Mouse (Mus musculus) ES-E14 (cell line): ENCODE results near the gene Arhgef18. TPM values are rescaled to one million over a fixed set of nuclear protein-coding genes. Genes with fewer than 3 reads are reported as not detected.
A peak's percentile ranks its signal among the peaks of the same experiment; 100 is the strongest.

ENCODE experiments used
- DNase-seq: peaks from one replicate; pipeline ENCODE4 v3.0.0-alpha.2; 2013; ENCODE audit warnings: low read depth, low spot score
- H3K27ac ChIP-seq: 2 replicates; pipeline ENCODE4 v1.5.1; 2012; ENCODE audit warnings: low read depth, mild to moderate bottlenecking, low read length, moderate library complexity, mixed read lengths; ENCODE audit not compliant: poor library complexity, insufficient read depth, severe bottlenecking
- H3K36me3 ChIP-seq: 2 replicates; pipeline ENCODE4 v1.6.1; 2012; ENCODE audit warnings: mild to moderate bottlenecking, low read length, moderate library complexity, mixed read lengths; ENCODE audit not compliant: control insufficient read depth, poor library complexity, insufficient read depth, severe bottlenecking
- H3K4me1 ChIP-seq, 2 experiments: fragments of 150-350 bp in 1 of 2; sonication (generic) in 1 of 2; 2 replicates each; pipeline ENCODE4 v1.6.1; 2012; ENCODE audit warnings: low read length in 2 of 2, mild to moderate bottlenecking in 1 of 2, mixed read lengths in 1 of 2; ENCODE audit not compliant: control insufficient read depth in 2 of 2, insufficient read depth in 2 of 2, poor library complexity in 1 of 2
- H3K4me3 ChIP-seq, 2 experiments: fragments of 150-350 bp in 1 of 2; sonication (generic) in 1 of 2; 2 replicates each; pipeline ENCODE4 v1.5.1; 2012; ENCODE audit warnings: low read length in 2 of 2, low read depth in 1 of 2, mild to moderate bottlenecking in 1 of 2, mixed read lengths in 1 of 2; ENCODE audit not compliant: insufficient read depth in 1 of 2, poor library complexity in 1 of 2, severe bottlenecking in 1 of 2
- H3K9ac ChIP-seq: 2 replicates; pipeline ENCODE4 v1.6.1; 2012; ENCODE audit warnings: low read depth, mild to moderate bottlenecking, low read length, mixed read lengths; ENCODE audit not compliant: poor library complexity, insufficient read depth, severe bottlenecking
- H3K9me3 ChIP-seq: fragments of 150-350 bp; sonication (generic); 2 replicates; pipeline ENCODE4 v1.6.1; 2012; ENCODE audit warnings: low read depth, mild to moderate bottlenecking, low read length; ENCODE audit not compliant: control insufficient read depth, insufficient read depth
- CHD2 ChIP-seq: IDR thresholded peaks from 2 replicates; pipeline ENCODE4 v1.6.1; 2014; ENCODE audit warnings: mild to moderate bottlenecking, low read depth, low read length, inconsistent platforms
- HCFC1 ChIP-seq: IDR thresholded peaks from 2 replicates; pipeline ENCODE4 v1.6.1; 2012; ENCODE audit warnings: low read length, inconsistent platforms, borderline replicate concordance; ENCODE audit not compliant: insufficient read depth
- MAFK ChIP-seq: IDR thresholded peaks from 2 replicates; pipeline ENCODE4 v1.6.1; 2014; ENCODE audit warnings: mild to moderate bottlenecking, low read depth, low read length, inconsistent platforms; ENCODE audit not compliant: insufficient read depth
- ZC3H11A ChIP-seq: IDR thresholded peaks from 2 replicates; pipeline ENCODE4 v1.6.1; 2012; ENCODE audit warnings: low read depth, mild to moderate bottlenecking, inconsistent platforms, low read length, borderline replicate concordance
- ZNF384 ChIP-seq: IDR thresholded peaks from 2 replicates; pipeline ENCODE4 v1.6.1; 2012; ENCODE audit warnings: low read depth, low read length, inconsistent platforms
- in situ Hi-C, 2 experiments: fragments of 600-800 bp; cut with MboI; formaldehyde crosslinking; loops; one replicate each; pipeline ENCODE4 v1.15.1; 2025; ENCODE audit warnings: low sequenced_read_pairs in 2 of 2, inconsistent platforms in 1 of 2; ENCODE audit not compliant: unreplicated experiment in 2 of 2
- total RNA-seq: library from RNA; depleted of rRNA; stranded (reverse); fragments of 300-350 nt; gene quantifications from 2 replicates; pipeline ENCODE4 v1.2.3, GENCODE M21; 2012

Gene Arhgef18
- total RNA-seq, 1 experiment = 34.7 TPM

DNA sequence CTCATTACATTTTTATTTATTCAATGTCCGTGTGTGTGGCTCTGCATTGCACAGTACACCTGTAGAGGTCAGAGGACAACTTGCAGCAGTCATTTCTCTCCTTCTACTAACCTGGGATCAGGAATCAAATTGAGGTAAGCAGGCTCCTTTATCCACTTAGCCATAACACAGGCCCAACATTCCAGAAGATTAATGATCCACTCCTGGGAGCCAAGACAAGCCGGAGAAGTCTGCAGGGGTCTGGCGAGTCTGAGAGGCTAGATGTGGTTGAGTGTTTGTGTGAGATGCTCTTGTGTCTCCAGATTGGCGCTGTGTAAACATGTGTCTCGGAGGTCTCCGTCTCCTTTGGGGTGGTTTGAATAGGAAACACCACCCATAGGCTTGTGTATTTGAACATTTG is 42.1 kb upstream of the Arhgef18 start:
- H3K27ac ChIP-seq = no peak overlapping the region
- no peak for DNase-seq
- TF ChIP-seq HCFC1 (no peak), ZNF384 (no peak), CHD2 (no peak), MAFK (no peak), ZC3H11A (no peak)
- H3K4me1 ChIP-seq = peaks cover 6 to 14% of the 10 kb centered on the region in 2 experiments
- no peak overlapping the region for H3K9ac ChIP-seq
- in situ Hi-C loops = no loop called here
- no peak overlapping the region for H3K4me3 ChIP-seq
- no peaks in the 10 kb centered on the region for H3K9me3 ChIP-seq
- no peaks in the 10 kb centered on the region for H3K36me3 ChIP-seq

DNA sequence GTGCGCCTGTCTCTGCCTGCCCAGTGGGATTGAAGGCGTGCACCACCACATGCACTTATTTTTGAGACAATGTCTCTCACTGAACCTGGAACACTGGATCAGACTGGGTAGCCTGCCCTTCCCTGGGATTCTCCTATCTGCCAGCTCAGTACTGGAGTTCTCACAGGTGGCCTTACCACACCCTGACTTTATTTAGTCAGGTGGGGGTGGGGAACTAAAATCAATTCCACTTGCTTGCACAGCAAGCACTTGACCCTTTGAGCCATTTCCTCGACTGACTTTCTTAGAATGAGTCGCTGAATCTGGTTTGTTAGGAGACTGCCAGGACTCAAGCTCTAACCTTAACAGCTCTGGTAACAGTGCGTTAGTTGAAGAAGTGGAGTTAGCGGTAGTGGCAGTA is 40.1 kb upstream of the Arhgef18 start:
- in situ Hi-C loops = no loop called here

DNA sequence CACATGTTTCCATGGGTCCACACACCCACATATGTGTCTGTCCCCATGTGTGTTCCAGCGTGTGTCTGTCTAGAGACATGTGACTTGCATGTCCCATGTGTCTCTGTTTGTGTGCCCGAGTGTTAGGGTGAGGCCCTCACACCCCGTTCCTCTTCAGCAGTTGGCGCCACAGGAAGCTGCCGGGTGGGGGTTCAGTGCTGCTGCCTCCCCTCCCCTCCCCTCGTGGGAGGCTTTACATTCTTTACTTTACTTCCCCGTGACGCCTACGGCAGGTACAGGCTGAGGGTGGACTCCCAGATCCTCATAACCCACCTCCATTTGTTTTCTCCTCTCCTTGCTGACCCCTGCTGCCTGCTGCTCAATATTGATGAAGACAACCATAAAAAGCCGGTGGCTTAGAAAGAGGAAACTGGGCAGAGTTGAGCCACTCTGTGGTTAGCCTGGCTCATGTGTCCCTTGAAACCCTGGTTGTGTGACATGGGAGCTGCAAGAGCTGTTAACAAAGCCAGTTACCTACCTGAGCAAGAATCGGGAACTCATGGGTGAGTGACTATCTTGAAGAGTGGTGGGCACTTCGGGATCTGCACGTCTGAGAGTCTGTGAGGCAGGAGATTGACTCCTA is 39.5 kb upstream of the Arhgef18 start, which contains the start of gene A430078G23Rik:
A430078G23Rik (plus strand) TSS at position 227 of the 622 bp plus-strand sequence.
- H3K36me3 ChIP-seq = no peaks in the 10 kb centered on the region
- in situ Hi-C loops = no loop called here
- H3K27ac ChIP-seq = no peak within 1 kb of the TSS
- no peak within 1 kb of the TSS for H3K9ac ChIP-seq
- H3K9me3 ChIP-seq = no peaks in the 10 kb centered on the region
- H3K4me3 ChIP-seq = 0 out of 4 replicates have a peak within 1 kb of the TSS, but pooled peaks of 1 of the 2 experiments have one; percentile 8
- H3K4me1 ChIP-seq = peaks cover 7 to 14% of the 10 kb centered on the region in 2 experiments
- DNase-seq = no peak
- TF ChIP-seq CHD2 = no peak
- TF ChIP-seq ZC3H11A = no peak
- TF ChIP-seq MAFK = no peak
- TF ChIP-seq ZNF384 = no peak
- no peak for TF ChIP-seq HCFC1

More for the DNA sequence above, 40.1 kb upstream of the Arhgef18 start:
- Histone ChIP-seq H3K27ac (no peak overlapping the region), H3K4me3 (no peak overlapping the region), H3K36me3 (no peaks in the 10 kb centered on the region), H3K4me1 (peaks cover 7 to 14% of the 10 kb centered on the region in 2 experiments), H3K9ac (no peak overlapping the region), H3K9me3 (no peaks in the 10 kb centered on the region)
- TF ChIP-seq CHD2 (no peak), ZC3H11A (no peak), MAFK (no peak), ZNF384 (no peak), HCFC1 (no peak)
- DNase-seq = no peak

DNA sequence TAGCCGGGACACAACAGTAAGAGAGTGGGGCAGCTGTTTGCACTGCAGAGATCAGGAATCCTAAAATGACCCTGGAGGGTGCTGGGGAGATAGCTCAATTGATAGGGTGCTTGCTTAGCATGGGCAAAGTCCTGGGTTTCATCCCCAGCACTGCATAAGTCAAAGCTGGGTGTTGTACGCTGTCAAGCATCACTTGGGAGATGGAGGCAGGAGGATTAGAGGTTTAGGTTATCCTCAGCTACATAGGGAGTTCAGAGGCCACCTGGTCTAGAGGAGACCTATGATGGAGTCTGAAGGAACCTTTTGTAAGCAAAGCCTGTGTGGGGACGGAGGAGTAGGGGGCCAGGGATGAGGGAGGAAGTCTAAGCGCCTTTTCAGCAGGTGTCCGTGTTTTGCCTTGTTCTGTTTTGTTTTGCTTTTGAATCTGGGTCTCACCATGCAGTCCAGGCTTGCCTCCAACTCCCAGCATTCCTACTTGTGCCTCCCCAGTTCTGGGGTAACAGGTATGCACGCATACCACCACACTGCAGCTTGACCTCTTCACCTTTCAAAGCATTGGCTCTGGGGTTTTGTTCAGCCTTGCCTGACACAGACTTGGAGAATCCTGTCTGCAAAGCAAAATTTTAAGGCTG is 38.9 kb upstream of the Arhgef18 start:
- 0 out of 4 replicates have a peak overlapping the region, but pooled peaks of 1 of the 2 experiments have one; percentile 8 for H3K4me3 ChIP-seq
- no peaks in the 10 kb centered on the region for H3K9me3 ChIP-seq
- no peak overlapping the region for H3K9ac ChIP-seq
- DNase-seq = no peak
- no peaks in the 10 kb centered on the region for H3K36me3 ChIP-seq
- peaks cover 7 to 14% of the 10 kb centered on the region in 2 experiments for H3K4me1 ChIP-seq
- no peak for TF ChIP-seq ZC3H11A
- no peak for TF ChIP-seq MAFK
- no peak for TF ChIP-seq ZNF384
- no peak for TF ChIP-seq HCFC1
- TF ChIP-seq CHD2 = no peak
- in situ Hi-C loops = no loop called here
- H3K27ac ChIP-seq = no peak overlapping the region
